Mouse (Mus musculus) layer of hippocampus, adult 11-12 months (tissue): ENCODE measurements around the gene Creg2.

Source experiments
- DNase-seq: peaks from one replicate; pipeline ENCODE4 v3.0.0; 2022; ENCODE audit warnings: low spot score

Gene Creg2

GRCm38 (mm10) chr1:39650435-39651240, 636 bp downstream of the Creg2 start:
- DNase-seq: peak; percentile 74

- DNase-seq: peak; percentile 67
Measured at GRCm38 (mm10) chr1:39649691-39650434, 1.4 kb downstream of the Creg2 start.

GRCm38 (mm10) chr1:39648584-39648983, 2.7 kb downstream of the Creg2 start:
- DNase-seq: no peak

- peak; percentile 59 for DNase-seq
Measured at GRCm38 (mm10) chr1:39645905-39646759, 5.1 kb downstream of the Creg2 start.

- DNase-seq: no peak
Measured at GRCm38 (mm10) chr1:39644333-39644732, 6.9 kb downstream of the Creg2 start.

GRCm38 (mm10) chr1:39641667-39642066, 9.6 kb downstream of the Creg2 start:
- no peak for DNase-seq

- DNase-seq: no peak
Measured at GRCm38 (mm10) chr1:39637139-39637538, 14.1 kb downstream of the Creg2 start.

- DNase-seq: no peak
Measured at GRCm38 (mm10) chr1:39636660-39637059, 14.6 kb downstream of the Creg2 start.

- DNase-seq: no peak
Measured at GRCm38 (mm10) chr1:39636196-39636595, 15.1 kb downstream of the Creg2 start.

GRCm38 (mm10) chr1:39628606-39629005, 22.7 kb downstream of the Creg2 start:
- DNase-seq: no peak

GRCm38 (mm10) chr1:39625491-39625890, 25.8 kb downstream of the Creg2 start:
- no peak for DNase-seq

GRCm38 (mm10) chr1:39623729-39624128, 27.5 kb downstream of the Creg2 start:
- no peak for DNase-seq

- no peak for DNase-seq
Measured at GRCm38 (mm10) chr1:39623106-39623505, 28.2 kb downstream of the Creg2 start.

GRCm38 (mm10) chr1:39618524-39618923, 32.8 kb downstream of the Creg2 start:
- DNase-seq: no peak

- DNase-seq: no peak
Measured at GRCm38 (mm10) chr1:39615526-39615925, 35.7 kb downstream of the Creg2 start.

- no peak for DNase-seq
Measured at GRCm38 (mm10) chr1:39614462-39615279, 36.6 kb downstream of the Creg2 start.

- no peak for DNase-seq
Measured at GRCm38 (mm10) chr1:39613061-39613460, 38.2 kb downstream of the Creg2 start.

GRCm38 (mm10) chr1:39612491-39612890, 38.8 kb downstream of the Creg2 start:
- DNase-seq: no peak

GRCm38 (mm10) chr1:39608534-39608933, 42.7 kb downstream of the Creg2 start:
- DNase-seq: no peak

- no peak for DNase-seq
Measured at GRCm38 (mm10) chr1:39602477-39602876, 48.8 kb downstream of the Creg2 start.

GRCm38 (mm10) chr1:39598726-39599125, 52.5 kb downstream of the Creg2 start:
- DNase-seq: no peak
